Mouse (Mus musculus) heart, adult 18-20 months (tissue): Measurements from ENCODE around the gene Klk12. TPM values are rescaled to one million over a fixed set of nuclear protein-coding genes. Genes with fewer than 3 reads are reported as not detected.

Source experiments
- DNase-seq, 2 experiments: peaks; one replicate each; pipeline ENCODE4 v3.0.0; 2021 to 2022; ENCODE audit warnings: mixed read lengths in 1 of 2
- long read RNA-seq, 2 experiments: library from polyadenylated mRNA; stranded (forward); transcript quantifications; one replicate each; pipeline ENCODE4 v2.0.0; 2021
- total RNA-seq, 2 experiments: library from RNA; stranded (reverse); gene quantifications; 2 replicates each; pipeline ENCODE4 v1.2.3; 2021

The Klk12 gene
- not detected for total RNA-seq
- long read RNA-seq, experiment 1 = 0 reads
- long read RNA-seq, experiment 2 = 0 reads

- no peak for DNase-seq
These were observed at the start of gene Klk12 for GRCm38 (mm10) chr7:43768597-43768996. Gene Klk12, plus strand, starts transcription at chr7:43768897.

GRCm38 (mm10) chr7:43747788-43748187, 20.9 kb upstream of the Klk12 start:
- peak; percentile 55 to 77 for DNase-seq

GRCm38 (mm10) chr7:43752806-43753205, 15.9 kb upstream of the Klk12 start:
- DNase-seq = no peak

- no peak for DNase-seq
These were observed 2.2 kb upstream of the Klk12 start for GRCm38 (mm10) chr7:43766484-43766883.

- DNase-seq = no peak
These were observed 939 bp downstream of the Klk12 start for GRCm38 (mm10) chr7:43769636-43770035.

- DNase-seq = no peak
These were observed 2.0 kb downstream of the Klk12 start for GRCm38 (mm10) chr7:43770701-43771100.

GRCm38 (mm10) chr7:43771916-43772315, 3.2 kb downstream of the Klk12 start:
- DNase-seq = no peak

GRCm38 (mm10) chr7:43772901-43773300, 4.2 kb downstream of the Klk12 start:
- DNase-seq = no peak

GRCm38 (mm10) chr7:43774364-43774763, 5.7 kb downstream of the Klk12 start, which contains the start of gene Klk11:
Gene Klk11, plus strand, starts transcription at chr7:43774604.
- no peak for DNase-seq

GRCm38 (mm10) chr7:43774802-43775201, 6.1 kb downstream of the Klk12 start:
- no peak for DNase-seq

GRCm38 (mm10) chr7:43775311-43776057, 6.8 kb downstream of the Klk12 start:
- no peak for DNase-seq

- no peak for DNase-seq
These were observed 7.8 kb downstream of the Klk12 start for GRCm38 (mm10) chr7:43776506-43776905.

GRCm38 (mm10) chr7:43777423-43777822, 8.7 kb downstream of the Klk12 start:
- DNase-seq = no peak

GRCm38 (mm10) chr7:43778176-43778970, 9.7 kb downstream of the Klk12 start:
- DNase-seq = no peak

- no peak for DNase-seq
These were observed 11.5 kb downstream of the Klk12 start for GRCm38 (mm10) chr7:43780241-43780640.

GRCm38 (mm10) chr7:43780746-43781145, 12.0 kb downstream of the Klk12 start, which contains the start of gene Klk10:
Gene Klk10, plus strand, starts transcription at chr7:43781035.
- no peak for DNase-seq

- no peak for DNase-seq
These were observed 12.8 kb downstream of the Klk12 start for GRCm38 (mm10) chr7:43781541-43781940.

- DNase-seq = peak; percentile 76 to 90
These were observed 13.9 kb downstream of the Klk12 start for GRCm38 (mm10) chr7:43782275-43783265.

GRCm38 (mm10) chr7:43785286-43785685, 16.6 kb downstream of the Klk12 start:
- DNase-seq = no peak

GRCm38 (mm10) chr7:43788096-43788495, 19.4 kb downstream of the Klk12 start:
- DNase-seq = no peak

- DNase-seq = no peak
These were observed 20.6 kb downstream of the Klk12 start for GRCm38 (mm10) chr7:43789295-43789694.

GRCm38 (mm10) chr7:43791591-43791990, 22.9 kb downstream of the Klk12 start, which contains the start of gene Klk9:
Gene Klk9, plus strand, starts transcription at chr7:43791891.
- DNase-seq = no peak
